Mouse (Mus musculus) megakaryocyte progenitor cell, adult 5-6 weeks (primary cell): ENCODE data around the gene 2210418O10Rik. TPM values are rescaled to one million over a fixed set of nuclear protein-coding genes. Genes with fewer than 3 reads are reported as not detected.
A peak's percentile ranks its signal among the peaks of the same experiment; 100 is the strongest.
"Not testable (repeated sequence)": the region's sequence is repeated elsewhere in the genome, so short reads cannot be mapped to it uniquely, and the experiment has no call there.

Source experiments
- ATAC-seq: replicated peaks from 2 replicates; pipeline ENCODE4 v1.8.0; 2016; ENCODE audit warnings: mild to moderate bottlenecking, moderate TSS enrichment, inconsistent platforms; ENCODE audit not compliant: poor library complexity
- total RNA-seq, 2 experiments: library from RNA; stranded (forward) in 1 of 2; stranded (reverse) in 1 of 2; fragments of 157-497, 149-512 nt in 1 of 2; fragments of 200-1000 nt in 1 of 2; gene quantifications; 2 replicates each; pipeline versions ENCODE4 v1.2.3 to v1.2.4; 2015 to 2017

Gene 2210418O10Rik
- total RNA-seq (2015) (9.7 and 22.5 TPM in 2 replicates), total RNA-seq (2017) (26.3 and 38.4 TPM in 2 replicates)

GRCm38 (mm10) chr2:176226269-176226668, at the start of gene 2210418O10Rik:
Gene 2210418O10Rik (plus strand): TSS chr2:176226569.
- ATAC-seq: not testable (repeated sequence)

- ATAC-seq: peak; percentile 68; the same call in 1 of the 2 replicates
Observed at GRCm38 (mm10) chr2:176248519-176248918, 22.1 kb downstream of the 2210418O10Rik start.

Other genes with a start within 250 kb of the 2210418O10Rik start
- gene Gm2004, start 76.7 kb upstream of the 2210418O10Rik start, total RNA-seq (2015): 0.10 and 8.4 TPM in 2 replicates
- 3.2 and 20.6 TPM in 2 replicates for gene Gm2004, start 76.7 kb upstream of the 2210418O10Rik start, total RNA-seq (2017)
- not detected in 2 replicates for gene Gm11009, start 92.9 kb downstream of the 2210418O10Rik start, total RNA-seq (2015)
- gene Gm11009, start 92.9 kb downstream of the 2210418O10Rik start, total RNA-seq (2017): not detected in 2 replicates
- gene Gm14435, start 197.0 kb downstream of the 2210418O10Rik start, total RNA-seq (2015): 5.8 and 10.1 TPM in 2 replicates
- gene Gm14435, start 197.0 kb downstream of the 2210418O10Rik start, total RNA-seq (2017): 0.37 TPM in 1 of 2 replicates, not detected in the other